Mouse (Mus musculus) midbrain, embryonic 16.5 days (tissue): ENCODE results near the gene Ciao2b. TPM values are rescaled to one million over a fixed set of nuclear protein-coding genes. Genes with fewer than 3 reads are reported as not detected.
"Not testable (repeated sequence)": the region's sequence is repeated elsewhere in the genome, so short reads cannot be mapped to it uniquely, and the experiment has no call there.

Experiments used
- ATAC-seq: fragments of 200-750 bp; cut with Nextera tagmentation; 2 replicates; pipeline ENCODE4 v1.8.0; 2017; ENCODE audit warnings: moderate TSS enrichment
- H3K27ac ChIP-seq: fragments of 300-500 bp; sonication (generic); 2 replicates; pipeline ENCODE4 v1.5.1; 2014; ENCODE audit warnings: mild to moderate bottlenecking, low read length, mixed read lengths
- H3K27me3 ChIP-seq: fragments of 300-500 bp; sonication (generic); 2 replicates; pipeline ENCODE4 v1.6.1; 2014; ENCODE audit warnings: low read depth, low read length, mixed read lengths; ENCODE audit not compliant: control insufficient read depth, insufficient read depth
- H3K36me3 ChIP-seq: fragments of 300-500 bp; sonication (generic); 2 replicates; pipeline ENCODE4 v1.6.1; 2014; ENCODE audit warnings: mild to moderate bottlenecking, low read length, moderate library complexity, mixed read lengths; ENCODE audit not compliant: control insufficient read depth, insufficient read depth
- H3K4me1 ChIP-seq: fragments of 300-500 bp; sonication (generic); 2 replicates; pipeline ENCODE4 v1.6.1; 2014; ENCODE audit warnings: mild to moderate bottlenecking, low read length, mixed read lengths; ENCODE audit not compliant: control insufficient read depth, insufficient read depth
- H3K4me2 ChIP-seq: fragments of 300-500 bp; sonication (generic); 2 replicates; pipeline ENCODE4 v1.6.1; 2014; ENCODE audit warnings: mild to moderate bottlenecking, low read length, mixed read lengths
- H3K4me3 ChIP-seq: fragments of 300-500 bp; sonication (generic); 2 replicates; pipeline ENCODE4 v1.5.1; 2014; ENCODE audit warnings: low read depth, mild to moderate bottlenecking, low read length, moderate library complexity, mixed read lengths
- H3K9ac ChIP-seq: fragments of 300-500 bp; sonication (generic); 2 replicates; pipeline ENCODE4 v1.6.1; 2014; ENCODE audit warnings: low read depth, low read length, mixed read lengths
- H3K9me3 ChIP-seq: fragments of 300-500 bp; sonication (generic); replicated peaks from 2 replicates; pipeline ENCODE4 v1.6.1; 2014; ENCODE audit warnings: mild to moderate bottlenecking, low read length, mixed read lengths; ENCODE audit not compliant: control insufficient read depth, poor library complexity, severe bottlenecking
- WGBS: fragments of 180-500 bp; shearing (Covaris S2); extraction: QIAGEN DNeasy Blood & Tissue Kit; methylation state at CpG from one replicate; pipeline ENCODE4 v1.1.7; 2014; 5-methylcytosine and 5-hydroxymethylcytosine counted together
- polyA plus RNA-seq: library from polyadenylated mRNA; unstranded; fragments of >200 nt; fragmentation: Nextera tagmentation; extraction: Ambion mirVana; gene quantifications from 2 replicates; pipeline ENCODE4 v1.2.1, GENCODE M21; 2015

Gene Ciao2b
- polyA plus RNA-seq: 123 and 129 TPM in 2 replicates

GRCm38 (mm10) chr8:104641426-104642323 is at the start of gene Ciao2b:
Gene Ciao2b (minus strand): TSS chr8:104641965.
- peak within 1 kb of the TSS; percentile 74 for H3K4me2 ChIP-seq
- under 1% methylated on average over 66 of the region's 66 CpGs for WGBS

DNA sequence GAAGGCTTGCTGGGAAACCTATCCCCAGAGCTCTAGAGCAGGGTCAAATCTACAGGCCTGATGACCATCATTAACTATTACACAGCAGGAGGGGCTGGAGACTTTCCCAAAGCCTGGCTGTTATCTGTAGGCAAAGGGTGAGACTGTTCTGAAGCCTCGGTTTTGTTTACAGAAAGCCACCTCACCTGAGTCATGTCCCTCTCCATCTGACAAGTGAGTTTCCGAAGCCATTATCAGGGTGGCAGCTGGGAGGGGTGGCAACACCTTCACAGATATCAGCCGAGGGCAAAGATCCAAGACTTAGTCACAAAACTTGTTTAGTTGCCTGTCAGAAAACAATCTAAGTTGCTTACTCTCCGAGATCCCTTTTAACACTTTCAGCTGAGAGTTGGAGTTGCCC is 46.7 kb upstream of the Ciao2b start:
- no peaks in the 10 kb centered on the region for H3K36me3 ChIP-seq
- H3K9me3 ChIP-seq: no peaks in the 10 kb centered on the region
- WGBS: 82% methylated on average over 4 of the region's 4 CpGs
- H3K4me3 ChIP-seq: no peak overlapping the region
- ATAC-seq: no peak
- H3K27ac ChIP-seq: no peak overlapping the region
- H3K27me3 ChIP-seq: no peaks in the 10 kb centered on the region
- H3K4me2 ChIP-seq: no peak overlapping the region
- H3K4me1 ChIP-seq: no peaks in the 10 kb centered on the region
- no peak overlapping the region for H3K9ac ChIP-seq

More at GRCm38 (mm10) chr8:104641426-104642323, at the start of gene Ciao2b:
- peaks cover 3% of the 10 kb centered on the region; the same call in 1 of the 2 replicates for H3K36me3 ChIP-seq
- H3K9ac ChIP-seq: peak within 1 kb of the TSS; percentile 86
- no peaks in the 10 kb centered on the region for H3K9me3 ChIP-seq
- H3K4me3 ChIP-seq: peak within 1 kb of the TSS; percentile 81
- H3K27ac ChIP-seq: peak within 1 kb of the TSS; percentile 87
- no peaks in the 10 kb centered on the region for H3K27me3 ChIP-seq
- peaks cover 20% of the 10 kb centered on the region for H3K4me1 ChIP-seq
- ATAC-seq: peak; percentile 98

- no peak overlapping the region for H3K4me2 ChIP-seq
- no peaks in the 10 kb centered on the region for H3K27me3 ChIP-seq
- no peak overlapping the region for H3K9ac ChIP-seq
- ATAC-seq: 0 out of 2 replicates have a peak, but pooled peaks have one; percentile 51
- no peak overlapping the region for H3K4me3 ChIP-seq
- WGBS: 80% methylated on average over 4 of the region's 4 CpGs
- H3K9me3 ChIP-seq: no peaks in the 10 kb centered on the region
- no peak overlapping the region for H3K27ac ChIP-seq
- no peaks in the 10 kb centered on the region for H3K36me3 ChIP-seq
- no peaks in the 10 kb centered on the region for H3K4me1 ChIP-seq
Measured at GRCm38 (mm10) chr8:104655614-104656013, 13.8 kb upstream of the Ciao2b start.

DNA sequence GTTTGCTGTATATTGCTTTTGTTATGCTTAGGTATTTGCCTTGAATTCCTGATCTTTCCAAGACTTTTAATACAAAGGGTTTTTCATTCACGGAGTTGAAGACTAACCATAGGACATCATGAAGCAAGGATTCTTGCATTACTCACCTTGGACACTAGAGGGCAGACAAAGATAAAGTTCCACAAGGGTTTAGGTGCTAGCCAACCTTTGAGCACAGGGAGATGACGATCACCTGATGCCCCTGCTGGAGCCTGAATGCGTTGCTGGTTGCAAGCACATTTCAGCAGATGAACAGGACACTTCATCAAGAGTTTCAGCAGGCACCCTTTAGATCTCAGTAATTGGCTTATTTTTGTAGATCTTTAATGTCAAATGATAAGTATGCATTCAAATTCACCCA is 13.2 kb upstream of the Ciao2b start:
- peak; percentile 94 for ATAC-seq
- H3K4me3 ChIP-seq: no peak overlapping the region
- H3K9ac ChIP-seq: no peak overlapping the region
- H3K4me1 ChIP-seq: no peaks in the 10 kb centered on the region
- 0% methylated on average over 3 of the region's 3 CpGs for WGBS
- H3K9me3 ChIP-seq: no peaks in the 10 kb centered on the region
- no peaks in the 10 kb centered on the region for H3K36me3 ChIP-seq
- no peak overlapping the region for H3K27ac ChIP-seq
- no peak overlapping the region for H3K4me2 ChIP-seq
- H3K27me3 ChIP-seq: no peaks in the 10 kb centered on the region

DNA sequence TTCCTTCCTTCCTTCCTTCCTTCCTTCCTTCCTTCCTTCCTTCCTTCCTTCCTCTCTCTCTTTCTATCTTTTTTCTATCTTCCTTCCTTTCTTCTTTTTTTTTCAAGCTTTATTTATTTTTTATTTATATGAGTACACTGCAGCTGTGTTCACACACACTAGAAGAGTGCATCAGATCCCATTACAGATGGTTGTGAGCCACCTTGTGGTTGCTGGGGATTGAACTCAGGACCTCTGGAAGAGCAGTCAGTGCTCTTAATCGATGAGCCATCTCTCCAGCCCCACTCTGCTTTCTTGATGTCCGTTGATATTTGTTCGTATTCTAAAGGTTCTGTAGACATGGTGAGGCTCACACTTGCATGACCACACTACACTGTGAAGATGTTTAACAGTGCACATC is 2.4 kb upstream of the Ciao2b start:
- H3K27ac ChIP-seq, H3K36me3 ChIP-seq, ATAC-seq, H3K4me2 ChIP-seq, H3K27me3 ChIP-seq, H3K9ac ChIP-seq, H3K4me3 ChIP-seq, H3K9me3 ChIP-seq: not testable (repeated sequence)
- WGBS: 65% methylated on average over 3 of the region's 3 CpGs
- H3K4me1 ChIP-seq: peaks cover 20% of the 10 kb centered on the region

DNA sequence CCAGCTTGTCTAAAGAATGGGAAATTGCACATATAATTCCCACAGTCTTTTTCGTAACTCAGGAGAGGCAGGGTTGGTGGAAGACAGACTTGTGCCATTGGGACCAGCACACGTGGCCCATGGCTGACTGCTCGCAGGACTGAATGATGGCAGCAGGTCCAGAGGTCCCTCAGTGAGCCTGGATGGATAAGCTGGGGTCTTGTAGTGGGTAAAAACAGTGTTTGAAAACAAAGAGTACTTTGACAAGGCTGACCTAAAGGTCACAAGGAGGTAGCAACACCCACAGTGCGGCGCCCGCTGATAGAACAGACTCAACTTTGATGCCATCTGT is 524 bp upstream of the Ciao2b start:
- H3K4me2 ChIP-seq: peak overlapping the region; percentile 74
- peak overlapping the region; percentile 86 for H3K9ac ChIP-seq
- H3K36me3 ChIP-seq: peaks cover 3% of the 10 kb centered on the region; the same call in 1 of the 2 replicates
- peak overlapping the region; percentile 81 for H3K4me3 ChIP-seq
- H3K9me3 ChIP-seq: no peaks in the 10 kb centered on the region
- no peaks in the 10 kb centered on the region for H3K27me3 ChIP-seq
- 79% methylated on average over 6 of the region's 6 CpGs for WGBS
- ATAC-seq: peak; percentile 57
- peak overlapping the region; percentile 87 for H3K27ac ChIP-seq
- H3K4me1 ChIP-seq: peaks cover 20% of the 10 kb centered on the region

GRCm38 (mm10) chr8:104640831-104641370 is 864 bp downstream of the Ciao2b start:
- peak overlapping the region; percentile 81 for H3K4me3 ChIP-seq
- ATAC-seq: no peak
- no peaks in the 10 kb centered on the region for H3K9me3 ChIP-seq
- H3K4me1 ChIP-seq: peaks cover 20% of the 10 kb centered on the region
- 14% methylated on average over 25 of the region's 25 CpGs for WGBS
- H3K27ac ChIP-seq: no peak overlapping the region; the same call in 1 of the 2 replicates
- H3K9ac ChIP-seq: peak overlapping the region; percentile 86
- H3K36me3 ChIP-seq: peaks cover 3% of the 10 kb centered on the region; the same call in 1 of the 2 replicates
- H3K4me2 ChIP-seq: peak overlapping the region; percentile 74
- no peaks in the 10 kb centered on the region for H3K27me3 ChIP-seq

DNA sequence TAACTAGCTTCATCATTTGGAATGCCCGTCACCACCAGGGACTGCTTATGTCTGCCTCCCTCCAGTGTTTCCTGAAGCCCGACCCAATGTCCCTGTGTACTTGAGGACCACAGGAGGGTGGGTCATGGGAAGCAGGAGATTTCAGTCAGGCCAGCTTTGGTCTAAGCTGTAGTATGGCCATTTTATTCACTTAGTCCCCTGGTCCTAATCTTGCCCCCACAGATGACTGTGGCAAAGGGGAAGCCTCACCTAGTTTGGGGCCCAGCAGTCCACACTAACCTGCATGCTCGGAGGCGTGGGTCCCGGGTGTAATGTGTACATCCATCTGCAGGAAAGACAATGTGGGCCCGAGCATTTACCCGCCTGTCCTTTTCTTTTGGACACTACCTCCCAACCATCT is 1.5 kb downstream of the Ciao2b start:
- WGBS: 90% methylated on average over 7 of the region's 7 CpGs
- ATAC-seq: no peak
- Histone ChIP-seq H3K4me2 (peak overlapping the region; percentile 74), H3K9ac (peak overlapping the region; percentile 86), H3K36me3 (peaks cover 3% of the 10 kb centered on the region; the same call in 1 of the 2 replicates), H3K4me3 (peak overlapping the region; percentile 81), H3K9me3 (no peaks in the 10 kb centered on the region), H3K4me1 (peaks cover 20% of the 10 kb centered on the region), H3K27me3 (no peaks in the 10 kb centered on the region), H3K27ac (no peak overlapping the region)

DNA sequence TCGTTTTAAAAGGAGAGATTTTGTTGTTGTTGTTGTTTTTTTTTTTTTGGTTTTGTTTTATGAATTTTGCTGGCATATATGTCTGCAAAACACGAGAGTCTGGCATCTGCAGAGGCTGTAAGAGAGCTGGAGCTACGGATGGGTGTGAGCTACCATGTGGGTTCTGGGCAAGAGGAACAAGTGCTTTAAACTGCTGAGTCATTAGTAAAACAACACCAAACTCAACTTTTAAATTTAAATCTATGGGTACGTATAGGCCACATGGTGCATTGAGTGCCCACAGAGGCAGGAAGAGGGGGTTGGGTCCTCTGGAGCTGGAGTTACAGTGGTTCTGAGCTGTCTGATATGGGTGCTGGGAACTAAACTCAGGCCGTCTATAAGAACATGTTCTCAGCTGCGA is 3.8 kb downstream of the Ciao2b start:
- peaks cover 20% of the 10 kb centered on the region for H3K4me1 ChIP-seq
- H3K27me3 ChIP-seq: no peaks in the 10 kb centered on the region
- no peak overlapping the region for H3K27ac ChIP-seq
- H3K4me3 ChIP-seq: no peak overlapping the region
- peaks cover 3% of the 10 kb centered on the region for H3K36me3 ChIP-seq
- H3K9ac ChIP-seq: no peak overlapping the region
- no peak overlapping the region for H3K4me2 ChIP-seq
- ATAC-seq: no peak
- 92% methylated on average over 6 of the region's 6 CpGs for WGBS
- H3K9me3 ChIP-seq: no peaks in the 10 kb centered on the region
